Mouse (Mus musculus): Measurements from ENCODE around the gene Cracr2b.

DNA sequence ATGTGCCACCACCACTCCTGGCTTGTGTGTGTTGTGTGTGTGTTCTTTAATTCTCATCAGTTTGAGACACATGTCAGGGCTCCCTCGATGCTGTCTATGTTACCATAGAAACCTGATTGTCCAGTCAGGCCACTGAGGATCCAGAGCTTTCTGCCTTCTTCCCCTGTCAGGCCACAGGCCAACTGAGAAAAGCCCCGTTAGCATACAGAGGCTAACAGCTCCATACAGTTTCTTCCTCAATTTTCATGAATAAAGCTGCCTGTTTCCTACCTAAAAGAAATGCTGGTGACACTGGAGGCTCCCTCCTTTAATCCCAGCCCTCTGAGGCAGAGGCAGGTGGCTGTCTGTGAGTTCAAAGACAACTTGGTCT is 24.4 kb upstream of the Cracr2b start:
- TF ChIP-seq POLR2A (IDR thresholded peaks at IDR 0.05; ENCODE audit: control insufficient read depth, extremely low read depth, insufficient read depth, low read length, poor library complexity) (no peak), CTCF (IDR thresholded peaks at IDR 0.05; ENCODE audit: borderline replicate concordance, control insufficient read depth, extremely low read depth, insufficient read depth, low read length, poor library complexity) (no peak)
